11 mouse cellular contexts compared by ENCODE assay signal in genomic region chr1:25616954-25617353, GRCm38 (mm10).
DNase-seq lines count a peak whose midpoint lies in the region; ATAC-seq and TF ChIP-seq lines count a peak whose summit lies in the region.
"Had no signal": no experiment of that assay in that cellular context is flagged by ENCODE, and none has a peak within 500 bp of the region (broad histone marks: within the 10 kb centered on the region; RNA-seq: fewer than 3 reads in every experiment).

No protein-coding gene starts in this region.

- DNase-seq in embryonic facial prominence, embryonic 11.5 days (ENCODE audit: low spot score), result peak; percentile 66
- no peak for DNase-seq in embryonic facial prominence, embryonic 10.5 days (ENCODE audit: low spot score)
- no peak for DNase-seq in left cerebral cortex, adult 2 months (ENCODE audit: extremely low spot score in 1 of 2, low spot score in 2 of 2)
- no peak for DNase-seq in left cerebral cortex, postnatal 25 days (ENCODE audit: low spot score in 2 of 2)
- peak; percentile 2 for DNase-seq in ES-E14 (ENCODE audit: low read depth, low spot score)
- peak; percentile 16 for DNase-seq in forelimb bud, embryonic 11.5 days (ENCODE audit: low read depth, low spot score)
- no peak for DNase-seq in frontal cortex, postnatal 25 days (ENCODE audit: low spot score in 2 of 2)
- DNase-seq: adrenal gland, adult 2 months; liver, embryonic 13.5 days had no signal

- H3K27me3 ChIP-seq in embryonic facial prominence, embryonic 11.5 days (ENCODE audit: control insufficient read depth, insufficient read depth, low read length), result no peaks in the 10 kb centered on the region
- H3K27me3 ChIP-seq in embryonic facial prominence, embryonic 10.5 days (replicated peaks; ENCODE audit: low read depth, poor library complexity, severe bottlenecking), result no peaks in the 10 kb centered on the region
- no peaks in the 10 kb centered on the region for H3K27me3 ChIP-seq in neural tube, embryonic 15.5 days (replicated peaks)
- H3K27me3 ChIP-seq: liver, embryonic 13.5 days had no signal

- H3K9ac ChIP-seq in embryonic facial prominence, embryonic 11.5 days (replicated peaks; ENCODE audit: low read length), result no peak overlapping the region
- no peak overlapping the region for H3K9ac ChIP-seq in ES-E14 (ENCODE audit: insufficient read depth, low read depth, low read length, poor library complexity, severe bottlenecking)
- no peak overlapping the region for H3K9ac ChIP-seq in neural tube, embryonic 15.5 days (replicated peaks)
- H3K9ac ChIP-seq: liver, embryonic 13.5 days had no signal

- in situ Hi-C loops in ES-E14 (cut with MboI; ENCODE audit: low sequenced_read_pairs in 2 of 2, unreplicated experiment in 2 of 2), result no loop called here

- no peak for ATAC-seq in embryonic facial prominence, embryonic 11.5 days (replicated peaks; ENCODE audit: insufficient number of reproducible peaks, low FRiP score, low TSS enrichment, low read depth)
- no peak for ATAC-seq in neural tube, embryonic 15.5 days (ENCODE audit: low FRiP score)
- ATAC-seq: CD4-positive, CD25-positive, alpha-beta regulatory T cell, adult 4 months had no signal

- no peaks in the 10 kb centered on the region for H3K9me3 ChIP-seq in embryonic facial prominence, embryonic 11.5 days (replicated peaks; ENCODE audit: control insufficient read depth, low read length)
- H3K9me3 ChIP-seq in embryonic facial prominence, embryonic 10.5 days, result no peaks in the 10 kb centered on the region
- H3K9me3 ChIP-seq in ES-E14 (ENCODE audit: control insufficient read depth, insufficient read depth, low read depth, low read length), result no peaks in the 10 kb centered on the region
- H3K9me3 ChIP-seq in neural tube, embryonic 15.5 days (replicated peaks), result no peaks in the 10 kb centered on the region
- H3K9me3 ChIP-seq: liver, embryonic 13.5 days had no signal

- no peak overlapping the region for H3K4me3 ChIP-seq in embryonic facial prominence, embryonic 11.5 days (ENCODE audit: low read depth, low read length)
- no peak overlapping the region for H3K4me3 ChIP-seq in embryonic facial prominence, embryonic 10.5 days
- no peak overlapping the region for H3K4me3 ChIP-seq in left cerebral cortex, adult 2 months
- H3K4me3 ChIP-seq in ES-E14 (ENCODE audit: insufficient read depth in 1 of 2, low read depth in 1 of 2, low read length in 2 of 2, poor library complexity in 1 of 2, severe bottlenecking in 1 of 2), result no peak overlapping the region
- no peak overlapping the region for H3K4me3 ChIP-seq in neural tube, embryonic 15.5 days (replicated peaks)
- H3K4me3 ChIP-seq: liver, embryonic 13.5 days had no signal

- no peaks in the 10 kb centered on the region for H3K4me1 ChIP-seq in embryonic facial prominence, embryonic 11.5 days (ENCODE audit: control insufficient read depth, insufficient read depth, low read length)
- H3K4me1 ChIP-seq in embryonic facial prominence, embryonic 10.5 days, result no peaks in the 10 kb centered on the region
- H3K4me1 ChIP-seq in ES-E14 (ENCODE audit: control insufficient read depth in 2 of 2, insufficient read depth in 2 of 2, low read length in 2 of 2, poor library complexity in 1 of 2), result no peaks in the 10 kb centered on the region
- no peaks in the 10 kb centered on the region for H3K4me1 ChIP-seq in neural tube, embryonic 15.5 days
- H3K4me1 ChIP-seq: liver, embryonic 13.5 days had no signal

- peak; percentile 66 for TF ChIP-seq CTCF in left cerebral cortex, adult 2 months (IDR thresholded peaks at IDR 0.05)

- no peak overlapping the region for H3K4me2 ChIP-seq in embryonic facial prominence, embryonic 11.5 days (ENCODE audit: low read depth, low read length)
- no peak overlapping the region for H3K4me2 ChIP-seq in neural tube, embryonic 15.5 days
- H3K4me2 ChIP-seq: liver, embryonic 13.5 days had no signal

- intact Hi-C loops in left cerebral cortex, adult 2 months (cut with DNase I), result loop anchor here (2.0 to 10.0 kb wide), 3 partner anchors 106 to 712 kb away; no protein-coding TSS in a partner anchor
- intact Hi-C loops in left cerebral cortex, postnatal 25 days (cut with DNase I), result loop anchor here (5.0 kb wide), 1 partner anchor 90 kb away; no protein-coding TSS in a partner anchor

- no peaks in the 10 kb centered on the region for H3K36me3 ChIP-seq in embryonic facial prominence, embryonic 11.5 days (replicated peaks; ENCODE audit: control insufficient read depth, insufficient read depth, low read depth, low read length)
- no peaks in the 10 kb centered on the region for H3K36me3 ChIP-seq in embryonic facial prominence, embryonic 10.5 days (replicated peaks)
- no peaks in the 10 kb centered on the region for H3K36me3 ChIP-seq in ES-E14 (ENCODE audit: control insufficient read depth, insufficient read depth, low read length, poor library complexity, severe bottlenecking)
- H3K36me3 ChIP-seq in neural tube, embryonic 15.5 days, result no peaks in the 10 kb centered on the region
- H3K36me3 ChIP-seq: liver, embryonic 13.5 days had no signal

- H3K27ac ChIP-seq in embryonic facial prominence, embryonic 11.5 days (replicated peaks; ENCODE audit: low read depth, low read length), result no peak overlapping the region
- H3K27ac ChIP-seq in embryonic facial prominence, embryonic 10.5 days (replicated peaks), result no peak overlapping the region
- no peak overlapping the region for H3K27ac ChIP-seq in left cerebral cortex, adult 2 months
- H3K27ac ChIP-seq in ES-E14 (ENCODE audit: insufficient read depth, low read depth, low read length, poor library complexity, severe bottlenecking), result no peak overlapping the region
- no peak overlapping the region for H3K27ac ChIP-seq in neural tube, embryonic 15.5 days (replicated peaks)
- H3K27ac ChIP-seq: liver, embryonic 13.5 days had no signal

TF ChIP-seq in ES-E14, 5 proteins besides CTCF, POLR2A, EP300 and RAD21:
- no peak for TF ChIP-seq ZNF384 (IDR thresholded peaks at IDR 0.05; ENCODE audit: low read depth, low read length)
- TF ChIP-seq MAFK (IDR thresholded peaks at IDR 0.05; ENCODE audit: insufficient read depth, low read depth, low read length), result no peak
- TF ChIP-seq CHD2 (IDR thresholded peaks at IDR 0.05; ENCODE audit: low read depth, low read length), result no peak
- TF ChIP-seq ZC3H11A (IDR thresholded peaks at IDR 0.05; ENCODE audit: borderline replicate concordance, low read depth, low read length), result no peak
- TF ChIP-seq HCFC1 (IDR thresholded peaks at IDR 0.05; ENCODE audit: borderline replicate concordance, insufficient read depth, low read length), result no peak

Comparison
In these comparisons a context has a peak if more than half of its experiments do, and no peak if none do; other contexts are left out.
1. DNase-seq: peak in embryonic facial prominence, embryonic 11.5 days (single experiment), ES-E14 (single experiment) and forelimb bud, embryonic 11.5 days (single experiment); none in embryonic facial prominence, embryonic 10.5 days (single experiment), left cerebral cortex, adult 2 months (0 of 2), left cerebral cortex, postnatal 25 days (0 of 2) and frontal cortex, postnatal 25 days (0 of 2).